Mouse (Mus musculus) forelimb bud, embryonic 11.5 days (tissue): ENCODE data around the gene Olfr703.

ENCODE experiments used
- DNase-seq: peaks from one replicate; pipeline ENCODE4 v3.0.0-alpha.2; 2012; ENCODE audit warnings: low read depth, low spot score

Gene Olfr703

GRCm38 (mm10) chr7:106843060-106843459 lies at the start of gene Olfr703:
TSS of gene Olfr703 (plus strand) at chr7:106843360.
- DNase-seq: no peak

- DNase-seq: no peak
Observed at GRCm38 (mm10) chr7:106808734-106809133, 34.4 kb upstream of the Olfr703 start, which contains the start of gene Olfr700. TSS of gene Olfr700 (minus strand) at chr7:106808834.

- DNase-seq: no peak
Observed at GRCm38 (mm10) chr7:106813829-106814228, 29.3 kb upstream of the Olfr703 start, which contains the start of gene Olfr701. TSS of gene Olfr701 (plus strand) at chr7:106814129.

- DNase-seq: peak; percentile 0
Observed at GRCm38 (mm10) chr7:106815775-106816174, 27.4 kb upstream of the Olfr703 start.

- DNase-seq: no peak
Observed at GRCm38 (mm10) chr7:106818414-106818813, 24.7 kb upstream of the Olfr703 start.

GRCm38 (mm10) chr7:106833793-106834192 lies 9.4 kb upstream of the Olfr703 start, which contains the start of gene Olfr702:
TSS of gene Olfr702 (minus strand) at chr7:106833893.
- DNase-seq: no peak

- DNase-seq: no peak
Observed at GRCm38 (mm10) chr7:106862885-106863284, 19.7 kb downstream of the Olfr703 start, which contains the start of gene Olfr704. TSS of gene Olfr704 (plus strand) at chr7:106863185.

GRCm38 (mm10) chr7:106876791-106877190 lies 33.6 kb downstream of the Olfr703 start, which contains the start of gene Olfr705:
TSS of gene Olfr705 (minus strand) at chr7:106876891.
- no peak for DNase-seq

GRCm38 (mm10) chr7:106888062-106888461 lies 44.9 kb downstream of the Olfr703 start, which contains the start of gene Olfr706:
TSS of gene Olfr706 (minus strand) at chr7:106888162.
- DNase-seq: no peak
